Mouse (Mus musculus): ENCODE data around the gene Aars.

DNA sequence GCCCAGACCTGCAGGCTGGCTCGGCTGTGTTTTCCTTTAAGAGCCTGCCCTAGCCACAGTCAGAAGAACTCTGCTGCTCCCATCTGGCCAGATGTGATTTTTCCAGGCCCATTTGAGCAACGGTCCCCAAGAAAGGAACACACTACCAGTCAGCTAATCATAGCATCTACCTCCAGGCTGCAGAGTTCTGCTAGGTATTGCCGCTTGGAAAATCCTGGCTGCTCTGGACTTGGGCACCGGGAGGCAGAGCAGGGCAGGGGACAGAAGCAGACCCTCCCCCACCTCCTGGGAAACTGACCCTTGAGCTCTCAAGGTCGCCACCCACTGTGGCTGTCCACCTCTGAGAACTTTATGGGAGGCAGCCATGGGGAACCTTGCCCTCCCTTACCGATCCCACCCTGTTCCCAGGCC, 46.9 kb downstream of the Aars start:
- TF ChIP-seq ZC3H11A (IDR thresholded peaks at IDR 0.05; ENCODE audit: borderline replicate concordance, low read depth, low read length): no peak
- TF ChIP-seq HCFC1 (IDR thresholded peaks at IDR 0.05; ENCODE audit: borderline replicate concordance, insufficient read depth, low read length): no peak
- no peak for TF ChIP-seq ZNF384 (IDR thresholded peaks at IDR 0.05; ENCODE audit: low read depth, low read length)

Measured in ES-E14 (cell line).